Mouse (Mus musculus) CH12.LX (cell line): Measurements from ENCODE around the gene Msrb1. TPM values are rescaled to one million over a fixed set of nuclear protein-coding genes. Genes with fewer than 3 reads are reported as not detected.

ENCODE experiments used
- DNase-seq: peaks from one replicate; pipeline ENCODE4 v3.0.0-alpha.2; 2013; ENCODE audit errors: extremely low read depth
- H3K27ac ChIP-seq: 2 replicates; pipeline ENCODE4 v1.5.1; 2012; ENCODE audit warnings: low read depth, mild to moderate bottlenecking, control low read depth, moderate library complexity; ENCODE audit not compliant: insufficient read depth
- H3K27me3 ChIP-seq: replicated peaks from 2 replicates; pipeline ENCODE3; 2012; ENCODE audit warnings: inconsistent platforms
- H3K36me3 ChIP-seq, 2 experiments: replicated peaks in 1 of 2; 2 replicates each; pipeline versions ENCODE3 to v1.6.1; 2012; ENCODE audit warnings: inconsistent platforms in 1 of 2, low read length in 1 of 2, mild to moderate bottlenecking in 1 of 2, mixed read lengths in 1 of 2, moderate library complexity in 1 of 2; ENCODE audit not compliant: control insufficient read depth in 1 of 2, insufficient read depth in 1 of 2
- H3K4me1 ChIP-seq, 2 experiments: 2 replicates each; pipeline ENCODE4 v1.6.1; 2012; ENCODE audit warnings: inconsistent platforms in 1 of 2, moderate library complexity in 1 of 2; ENCODE audit not compliant: insufficient read depth in 2 of 2, control insufficient read depth in 1 of 2
- H3K4me2 ChIP-seq: 2 replicates; pipeline ENCODE4 v1.6.1; 2012; ENCODE audit warnings: low read depth, mild to moderate bottlenecking, control low read depth; ENCODE audit not compliant: poor library complexity, insufficient read depth, severe bottlenecking
- H3K4me3 ChIP-seq, 3 experiments: fragments of 150-350 bp in 1 of 3; sonication (generic) in 1 of 3; replicated peaks in 1 of 3; 2 replicates each; pipeline versions ENCODE3 to v1.5.1; 2011 to 2012; ENCODE audit warnings: low read depth in 2 of 3, low read length in 2 of 3, mild to moderate bottlenecking in 2 of 3, moderate library complexity in 2 of 3, control low read depth in 1 of 3, improper control_type of control experiment in 1 of 3, inconsistent platforms in 1 of 3, mixed read lengths in 1 of 3; ENCODE audit not compliant: poor library complexity in 1 of 3
- H3K79me2 ChIP-seq: replicated peaks from 2 replicates; pipeline ENCODE4 v1.6.1; 2012; ENCODE audit warnings: mild to moderate bottlenecking, moderate library complexity; ENCODE audit not compliant: control insufficient read depth, poor library complexity, insufficient read depth, severe bottlenecking; ENCODE audit errors: extremely low read depth
- H3K9ac ChIP-seq: 2 replicates; pipeline ENCODE4 v1.6.1; 2012; ENCODE audit warnings: low read depth, mild to moderate bottlenecking, control low read depth, moderate library complexity; ENCODE audit not compliant: insufficient read depth
- H3K9me3 ChIP-seq: replicated peaks from 2 replicates; pipeline ENCODE3; 2012; ENCODE audit warnings: low read length, inconsistent platforms, mixed read lengths
- BHLHE40 ChIP-seq: IDR thresholded peaks from 2 replicates; pipeline ENCODE4 v1.6.1; 2011; ENCODE audit warnings: mild to moderate bottlenecking, low read depth, low read length, improper control_type of control experiment
- CHD1 ChIP-seq: IDR thresholded peaks from 2 replicates; pipeline ENCODE4 v1.6.1; 2012; ENCODE audit warnings: low read depth, low read length, improper control_type of control experiment, inconsistent platforms
- CHD2 ChIP-seq: IDR thresholded peaks from 2 replicates; pipeline ENCODE4 v1.6.1; 2011; ENCODE audit warnings: low read length, improper control_type of control experiment
- E2F4 ChIP-seq: IDR thresholded peaks from 2 replicates; pipeline ENCODE4 v1.6.1; 2011; ENCODE audit warnings: low read depth, low read length, improper control_type of control experiment; ENCODE audit not compliant: insufficient replicate concordance
- ELF1 ChIP-seq: IDR thresholded peaks from 2 replicates; pipeline ENCODE4 v1.6.1; 2014; ENCODE audit warnings: low read depth, mild to moderate bottlenecking, inconsistent platforms, low read length, improper control_type of control experiment
- EP300 ChIP-seq: IDR thresholded peaks from 2 replicates; pipeline ENCODE4 v1.6.1; 2011; ENCODE audit warnings: low read length, improper control_type of control experiment
- IRF4 ChIP-seq: IDR thresholded peaks from 2 replicates; pipeline ENCODE4 v1.6.1; 2014; ENCODE audit warnings: low read depth, mild to moderate bottlenecking, inconsistent platforms, low read length, improper control_type of control experiment
- JUN ChIP-seq: IDR thresholded peaks from 2 replicates; pipeline ENCODE4 v1.6.1; 2011; ENCODE audit warnings: low read depth, mild to moderate bottlenecking, low read length, improper control_type of control experiment, moderate library complexity; ENCODE audit not compliant: insufficient read depth
- KAT2A ChIP-seq: IDR thresholded peaks from 2 replicates; pipeline ENCODE4 v1.6.1; 2012; ENCODE audit warnings: low read length, improper control_type of control experiment, inconsistent platforms; ENCODE audit not compliant: insufficient replicate concordance
- MAFK ChIP-seq: IDR thresholded peaks from 2 replicates; pipeline ENCODE4 v1.6.1; 2011; ENCODE audit warnings: low read length, improper control_type of control experiment; ENCODE audit not compliant: insufficient replicate concordance
- MAX ChIP-seq: IDR thresholded peaks from 2 replicates; pipeline ENCODE4 v1.6.1; 2011; ENCODE audit warnings: low read length, improper control_type of control experiment
- MAZ ChIP-seq: IDR thresholded peaks from 2 replicates; pipeline ENCODE4 v1.6.1; 2012; ENCODE audit warnings: low read depth, mild to moderate bottlenecking, inconsistent platforms, low read length, improper control_type of control experiment, moderate library complexity
- NRF1 ChIP-seq: IDR thresholded peaks from 2 replicates; pipeline ENCODE4 v1.6.1; 2014; ENCODE audit warnings: low read depth, mild to moderate bottlenecking, inconsistent platforms, low read length, improper control_type of control experiment, moderate library complexity
- POLR2A ChIP-seq: IDR thresholded peaks from 2 replicates; pipeline ENCODE4 v1.6.1; 2011; ENCODE audit warnings: low read depth, mild to moderate bottlenecking, improper control_type of control experiment, low read length
- RAD21 ChIP-seq: IDR thresholded peaks from 2 replicates; pipeline ENCODE4 v1.6.1; 2011; ENCODE audit warnings: low read depth, mild to moderate bottlenecking, low read length, improper control_type of control experiment, moderate library complexity
- SMC3 ChIP-seq: IDR thresholded peaks from 2 replicates; pipeline ENCODE4 v1.6.1; 2011; ENCODE audit warnings: low read depth, low read length, improper control_type of control experiment
- TBP ChIP-seq: conservative IDR thresholded peaks from 2 replicates; pipeline ENCODE4 v1.6.1; 2011; ENCODE audit warnings: low read depth, low read length, improper control_type of control experiment
- ZC3H11A ChIP-seq: IDR thresholded peaks from 2 replicates; pipeline ENCODE4 v1.6.1; 2012; ENCODE audit warnings: low read depth, mild to moderate bottlenecking, inconsistent platforms, low read length, improper control_type of control experiment
- ZMIZ1 ChIP-seq: IDR thresholded peaks from 2 replicates; pipeline ENCODE4 v1.6.1; 2012; ENCODE audit warnings: low read depth, mild to moderate bottlenecking, inconsistent platforms, low read length, improper control_type of control experiment
- ZNF384 ChIP-seq: IDR thresholded peaks from 2 replicates; pipeline ENCODE4 v1.6.1; 2012; ENCODE audit warnings: low read depth, low read length, improper control_type of control experiment, inconsistent platforms
- dilution Hi-C: fragments of 300-500 bp; cut with MboI; formaldehyde crosslinking; loops from 2 replicates; pipeline ENCODE4 v1.14.3; 2020; ENCODE audit warnings: low sequenced_read_pairs; ENCODE audit not compliant: extremely low pct_unique_long_range_greater_than_20kb, extremely low pct_ligation_motif_present
- in situ Hi-C: fragments of 300-500 bp; cut with MboI; formaldehyde crosslinking; loops from 3 replicates; pipeline ENCODE4 v1.14.3; 2019; ENCODE audit warnings: low sequenced_read_pairs, low pct_ligation_motif_present, low pct_unique_long_range_greater_than_20kb, mixed read lengths
- polyA plus RNA-seq: library from polyadenylated mRNA; unstranded; fragments of >175 nt; gene quantifications from 2 replicates; pipeline ENCODE4 v1.2.1, GENCODE M21; 2012; ENCODE audit warnings: low read depth; ENCODE audit not compliant: insufficient read length
- total RNA-seq, 2 experiments: library from RNA; depleted of rRNA; stranded (reverse); fragments of 300-350 nt in 1 of 2; fragments of >200 nt in 1 of 2; gene quantifications; 2 replicates each; pipeline ENCODE4 v1.2.3; 2012 to 2014

Msrb1 gene
- total and polyA plus RNA-seq, 3 experiments, result 26.9 to 70.0 (median 39.7) TPM

GRCm38 (mm10) chr17:24742307-24742706 is 5.9 kb downstream of the Msrb1 start:
- no peak overlapping the region for H3K4me3 ChIP-seq
- peaks cover 13 to 38% of the 10 kb centered on the region in 2 experiments for H3K36me3 ChIP-seq
- no peaks in the 10 kb centered on the region for H3K79me2 ChIP-seq
- peaks cover 0 to 15% of the 10 kb centered on the region in 2 experiments; a peak in 2 of 4 replicates for H3K4me1 ChIP-seq
- no peak overlapping the region for H3K4me2 ChIP-seq
- no peak overlapping the region for H3K9ac ChIP-seq
- TF ChIP-seq SMC3, result no peak
- TF ChIP-seq ZNF384, result no peak
- TF ChIP-seq MAX, result no peak
- no peak for TF ChIP-seq E2F4
- no peak for TF ChIP-seq MAFK
- TF ChIP-seq JUN, result no peak
- TF ChIP-seq CHD2, result no peak
- TF ChIP-seq, all 38 proteins: peak for 0
- Histone ChIP-seq H3K27me3 (peaks cover 14% of the 10 kb centered on the region), H3K9me3 (no peaks in the 10 kb centered on the region), H3K27ac (no peak overlapping the region)
- dilution Hi-C loops (no loop called here), in situ Hi-C loops (loop anchor here (5.0 kb wide), 2 partner anchors 65 to 145 kb away; partner anchors contain the start of genes Nubp2 and Spsb3)
- DNase-seq, result no peak

GRCm38 (mm10) chr17:24743896-24744295 is 7.5 kb downstream of the Msrb1 start:
- TF ChIP-seq KAT2A (no peak), ZMIZ1 (no peak), BHLHE40 (no peak)
- dilution Hi-C loops, result no loop called here

GRCm38 (mm10) chr17:24744381-24744780 is 7.9 kb downstream of the Msrb1 start:
- peaks cover 12 to 35% of the 10 kb centered on the region in 2 experiments for H3K36me3 ChIP-seq
- peaks cover 31% of the 10 kb centered on the region for H3K27me3 ChIP-seq
- no peak overlapping the region for H3K4me3 ChIP-seq
- no peak for TF ChIP-seq ZMIZ1
- no peak for TF ChIP-seq IRF4
- no peak for TF ChIP-seq ELF1
- TF ChIP-seq EP300, result no peak
- no peak for TF ChIP-seq ZC3H11A
- no peak for TF ChIP-seq CHD2
- no peak for TF ChIP-seq TBP
- no peak for TF ChIP-seq JUN
- no peak for TF ChIP-seq CHD1
- no peak for TF ChIP-seq BHLHE40
- no peak for TF ChIP-seq RAD21
- TF ChIP-seq MAZ, result no peak
- TF ChIP-seq POLR2A, result no peak
- no peak for TF ChIP-seq NRF1
- in situ Hi-C loops, result loop anchor here (5.0 kb wide), 2 partner anchors 63 to 143 kb away; partner anchors contain the start of genes Nubp2 and Spsb3
- dilution Hi-C loops, result no loop called here
- DNase-seq, result no peak
- no peaks in the 10 kb centered on the region for H3K79me2 ChIP-seq
- H3K9me3 ChIP-seq, result no peaks in the 10 kb centered on the region
- H3K9ac ChIP-seq, result no peak overlapping the region
- H3K4me2 ChIP-seq, result no peak overlapping the region
- H3K4me1 ChIP-seq, result peaks cover 0 to 10% of the 10 kb centered on the region in 2 experiments; a peak in 1 of 4 replicates
- H3K27ac ChIP-seq, result no peak overlapping the region

More at GRCm38 (mm10) chr17:24743896-24744295, 7.5 kb downstream of the Msrb1 start:
- Histone ChIP-seq H3K27me3 (peaks cover 26% of the 10 kb centered on the region), H3K36me3 (peaks cover 13 to 38% of the 10 kb centered on the region in 2 experiments), H3K4me2 (no peak overlapping the region), H3K79me2 (no peaks in the 10 kb centered on the region), H3K27ac (no peak overlapping the region), H3K9me3 (no peaks in the 10 kb centered on the region), H3K4me3 (no peak overlapping the region), H3K4me1 (peaks cover 0 to 10% of the 10 kb centered on the region in 2 experiments; a peak in 1 of 4 replicates), H3K9ac (no peak overlapping the region)
- no peak for DNase-seq
- in situ Hi-C loops, result loop anchor here (5.0 kb wide), 2 partner anchors 63 to 143 kb away; partner anchors contain the start of genes Nubp2 and Spsb3
